Mouse (Mus musculus) embryonic facial prominence, embryonic 14.5 days (tissue): ENCODE measurements around the gene 4930469K13Rik. TPM values are rescaled to one million over a fixed set of nuclear protein-coding genes. Genes with fewer than 3 reads are reported as not detected.

Source experiments
- ATAC-seq: fragments of 200-750 bp; cut with Nextera tagmentation; 2 replicates; pipeline ENCODE4 v1.8.0; 2017; ENCODE audit warnings: low read depth, moderate number of reproducible peaks, moderate TSS enrichment
- DNase-seq: peaks from one replicate; pipeline ENCODE4 v3.0.0-alpha.2; 2015; ENCODE audit warnings: low spot score
- H3K27ac ChIP-seq: fragments of 300-500 bp; sonication (generic); replicated peaks from 2 replicates; pipeline ENCODE4 v1.5.1; 2014; ENCODE audit warnings: low read depth, mild to moderate bottlenecking, low read length, moderate library complexity
- H3K27me3 ChIP-seq: fragments of 300-500 bp; sonication (generic); replicated peaks from 2 replicates; pipeline ENCODE4 v1.6.1; 2014; ENCODE audit warnings: low read length; ENCODE audit not compliant: control insufficient read depth, insufficient read depth
- H3K36me3 ChIP-seq: fragments of 300-500 bp; sonication (generic); 2 replicates; pipeline ENCODE4 v1.6.1; 2014; ENCODE audit warnings: low read length, mixed read lengths; ENCODE audit not compliant: control insufficient read depth, insufficient read depth
- H3K4me1 ChIP-seq: fragments of 300-500 bp; sonication (generic); 2 replicates; pipeline ENCODE4 v1.6.1; 2014; ENCODE audit warnings: antibody characterized with exemption, low read length; ENCODE audit not compliant: control insufficient read depth, insufficient read depth
- H3K4me2 ChIP-seq: fragments of 300-500 bp; sonication (generic); 2 replicates; pipeline ENCODE4 v1.6.1; 2014; ENCODE audit warnings: low read depth, mild to moderate bottlenecking, low read length, moderate library complexity, mixed read lengths
- H3K4me3 ChIP-seq: fragments of 300-500 bp; sonication (generic); 2 replicates; pipeline ENCODE4 v1.5.1; 2014; ENCODE audit warnings: low read depth, mild to moderate bottlenecking, low read length
- H3K9ac ChIP-seq: fragments of 300-500 bp; sonication (generic); 2 replicates; pipeline ENCODE4 v1.6.1; 2014; ENCODE audit warnings: low read depth, mild to moderate bottlenecking, low read length, moderate library complexity, mixed read lengths
- H3K9me3 ChIP-seq: fragments of 300-500 bp; sonication (generic); 2 replicates; pipeline ENCODE4 v1.6.1; 2016; ENCODE audit warnings: low read length; ENCODE audit not compliant: control insufficient read depth
- WGBS: fragments of 180-500 bp; shearing (Covaris S2); extraction: QIAGEN DNeasy Blood & Tissue Kit; methylation state at CpG from one replicate; pipeline ENCODE4 v1.1.7; 2014; 5-methylcytosine and 5-hydroxymethylcytosine counted together
- polyA plus RNA-seq: library from polyadenylated mRNA; unstranded; fragments of >200 nt; fragmentation: Nextera tagmentation; extraction: Ambion mirVana; gene quantifications from 2 replicates; pipeline ENCODE4 v1.2.1, GENCODE M21; 2014

Gene 4930469K13Rik
- polyA plus RNA-seq, 1 experiment from 2014 or later, result 0.72 TPM

GRCm38 (mm10) chr11:33974341-33975040 is 123.9 kb downstream of the 4930469K13Rik start:
- Histone ChIP-seq H3K9ac (no peak overlapping the region), H3K9me3 (no peaks in the 10 kb centered on the region), H3K4me2 (no peak overlapping the region), H3K4me1 (no peaks in the 10 kb centered on the region), H3K4me3 (no peak overlapping the region), H3K27ac (no peak overlapping the region), H3K36me3 (no peaks in the 10 kb centered on the region), H3K27me3 (no peaks in the 10 kb centered on the region)
- WGBS, result 64% methylated on average over 14 of the region's 14 CpGs
- DNase-seq, result peak; percentile 53
- no peak for ATAC-seq

GRCm38 (mm10) chr11:33972114-33972513 is 126.2 kb downstream of the 4930469K13Rik start:
- no peak overlapping the region for H3K4me3 ChIP-seq
- H3K9me3 ChIP-seq, result no peaks in the 10 kb centered on the region
- ATAC-seq (no peak), DNase-seq (no peak)
- 63% methylated on average over 7 of the region's 7 CpGs for whole genome bisulfite sequencing
- no peaks in the 10 kb centered on the region for H3K36me3 ChIP-seq
- H3K27ac ChIP-seq, result no peak overlapping the region
- H3K4me2 ChIP-seq, result no peak overlapping the region
- no peaks in the 10 kb centered on the region for H3K27me3 ChIP-seq
- H3K9ac ChIP-seq, result no peak overlapping the region
- H3K4me1 ChIP-seq, result no peaks in the 10 kb centered on the region

DNA sequence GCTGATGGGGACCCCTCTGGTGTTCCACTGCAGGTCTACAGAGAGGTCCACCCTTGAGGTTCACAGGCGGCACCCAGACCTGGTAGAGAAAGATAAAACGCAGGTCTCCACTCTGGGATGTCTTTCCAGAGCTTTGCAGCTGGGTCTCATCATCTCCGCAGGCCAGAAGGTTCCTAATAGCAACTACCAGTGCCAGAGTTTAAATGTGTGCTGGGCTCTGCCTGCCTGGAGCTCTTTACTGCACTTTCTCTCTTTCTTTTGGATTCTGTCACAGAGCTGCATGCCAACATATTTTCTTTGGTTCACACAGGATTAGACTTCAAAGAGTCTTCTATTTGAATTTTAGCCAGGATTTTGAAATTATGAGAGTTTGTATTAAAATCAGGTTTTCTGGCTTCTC is 129.2 kb downstream of the 4930469K13Rik start:
- H3K4me2 ChIP-seq, result no peak overlapping the region
- no peak overlapping the region for H3K27ac ChIP-seq
- no peaks in the 10 kb centered on the region for H3K4me1 ChIP-seq
- ATAC-seq (no peak), DNase-seq (peak; percentile 60)
- no peak overlapping the region for H3K4me3 ChIP-seq
- H3K27me3 ChIP-seq, result no peaks in the 10 kb centered on the region
- WGBS, result 60% methylated on average over 3 of the region's 3 CpGs
- no peaks in the 10 kb centered on the region for H3K9me3 ChIP-seq
- no peak overlapping the region for H3K9ac ChIP-seq
- no peaks in the 10 kb centered on the region for H3K36me3 ChIP-seq

DNA sequence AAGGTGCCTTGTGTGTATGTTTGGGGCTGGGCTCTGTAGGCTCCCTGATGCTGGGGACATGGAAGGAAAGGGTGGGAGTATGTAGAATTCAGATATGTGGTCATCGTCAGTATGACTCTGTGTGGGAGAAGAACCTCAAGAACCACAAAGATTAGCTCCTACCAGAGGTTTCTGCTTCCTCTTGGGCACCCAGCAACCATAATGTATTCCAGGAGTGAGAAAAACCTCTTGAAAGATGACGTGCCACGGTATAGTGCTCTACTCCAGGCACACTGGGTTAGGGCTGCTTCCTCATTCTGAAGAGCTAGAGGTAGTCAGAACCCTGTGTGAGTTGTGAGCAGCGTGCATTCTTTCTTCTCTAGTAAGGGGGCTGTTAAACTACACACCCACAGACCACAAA is 130.6 kb downstream of the 4930469K13Rik start:
- H3K27me3 ChIP-seq, result no peaks in the 10 kb centered on the region
- WGBS, result 72% methylated on average over 4 of the region's 4 CpGs
- DNase-seq, result no peak
- H3K27ac ChIP-seq, result no peak overlapping the region
- no peaks in the 10 kb centered on the region for H3K36me3 ChIP-seq
- no peaks in the 10 kb centered on the region for H3K4me1 ChIP-seq
- ATAC-seq, result no peak
- H3K4me2 ChIP-seq, result no peak overlapping the region
- H3K4me3 ChIP-seq, result no peak overlapping the region
- H3K9me3 ChIP-seq, result no peaks in the 10 kb centered on the region
- no peak overlapping the region for H3K9ac ChIP-seq

DNA sequence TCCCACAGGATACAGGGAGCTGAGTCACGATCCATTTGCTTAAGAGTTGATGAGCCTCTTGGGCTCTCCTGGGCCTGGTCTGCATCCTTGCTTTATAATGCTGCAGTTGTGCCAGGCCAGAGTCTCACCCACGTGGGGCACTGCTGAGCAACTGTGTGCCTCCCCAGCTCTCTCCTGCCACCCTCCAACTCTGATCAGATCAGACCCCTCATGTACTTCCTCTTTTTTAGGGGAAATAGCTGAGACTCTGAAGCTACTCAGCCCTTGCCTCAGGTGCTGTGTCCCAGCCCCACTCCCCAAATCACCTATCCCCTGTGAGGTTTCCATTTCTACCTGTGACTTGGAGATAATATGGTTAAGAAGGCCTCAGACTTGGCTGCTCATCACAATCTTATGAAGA is 133.0 kb downstream of the 4930469K13Rik start:
- ATAC-seq (no peak), DNase-seq (no peak)
- Histone ChIP-seq H3K4me3 (no peak overlapping the region), H3K9ac (no peak overlapping the region), H3K27ac (no peak overlapping the region), H3K9me3 (no peaks in the 10 kb centered on the region), H3K36me3 (no peaks in the 10 kb centered on the region), H3K4me1 (no peaks in the 10 kb centered on the region), H3K4me2 (no peak overlapping the region), H3K27me3 (no peaks in the 10 kb centered on the region)
- 55% methylated on average over 2 of the region's 2 CpGs for WGBS

DNA sequence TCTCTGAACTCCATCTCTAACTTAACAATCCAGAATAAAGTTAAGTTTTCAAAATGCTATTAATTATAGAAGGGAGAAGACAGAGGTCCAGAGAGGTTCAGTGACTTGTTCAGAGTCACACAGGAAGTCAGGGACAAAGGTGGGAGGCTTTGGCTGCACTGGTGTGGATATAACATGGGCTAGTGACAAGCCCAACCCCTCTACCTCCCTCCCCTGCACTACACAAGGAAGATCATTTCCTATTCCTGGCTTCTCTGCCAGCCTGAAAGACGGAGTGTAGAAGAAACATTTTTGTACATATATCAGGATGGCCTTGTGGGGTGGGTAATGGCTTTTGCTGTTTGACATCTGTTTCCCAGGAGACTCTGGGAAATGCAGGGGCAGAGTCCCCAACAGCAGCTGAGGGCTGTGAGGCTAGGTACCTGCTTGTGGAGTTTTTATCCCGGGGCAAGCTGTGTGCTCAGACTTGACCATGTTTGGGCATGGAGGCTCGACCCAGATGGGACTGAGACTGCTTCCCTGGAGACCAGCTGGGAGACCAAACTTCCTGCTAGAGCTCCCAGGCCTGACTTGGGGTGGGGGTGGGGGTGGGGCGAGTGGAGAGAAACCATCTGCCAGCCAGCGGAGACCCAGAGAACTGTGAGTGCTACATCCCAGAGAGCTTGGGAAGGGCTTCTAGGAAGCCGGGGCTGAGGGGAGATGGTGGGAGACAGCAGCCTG is 135.5 kb downstream of the 4930469K13Rik start, which contains the start of gene Kcnmb1:
Kcnmb1 (plus strand) TSS at position 326 of the 720 bp plus-strand sequence.
- Histone ChIP-seq H3K4me2 (no peak within 1 kb of the TSS), H3K9ac (no peak within 1 kb of the TSS), H3K36me3 (no peaks in the 10 kb centered on the region), H3K4me1 (no peaks in the 10 kb centered on the region), H3K9me3 (no peaks in the 10 kb centered on the region), H3K27ac (no peak within 1 kb of the TSS), H3K27me3 (no peaks in the 10 kb centered on the region), H3K4me3 (no peak within 1 kb of the TSS)
- 33% methylated on average over 6 of the region's 6 CpGs for WGBS
- no peak for ATAC-seq
- peak; percentile 43 for DNase-seq

GRCm38 (mm10) chr11:33962178-33962577 is 136.2 kb downstream of the 4930469K13Rik start:
- no peak for ATAC-seq
- no peak overlapping the region for H3K27ac ChIP-seq
- H3K9ac ChIP-seq, result no peak overlapping the region
- H3K36me3 ChIP-seq, result no peaks in the 10 kb centered on the region
- no peak overlapping the region for H3K4me3 ChIP-seq
- WGBS, result 39% methylated on average over 7 of the region's 7 CpGs
- no peaks in the 10 kb centered on the region for H3K9me3 ChIP-seq
- no peaks in the 10 kb centered on the region for H3K27me3 ChIP-seq
- H3K4me2 ChIP-seq, result no peak overlapping the region
- H3K4me1 ChIP-seq, result no peaks in the 10 kb centered on the region
- no peak for DNase-seq

DNA sequence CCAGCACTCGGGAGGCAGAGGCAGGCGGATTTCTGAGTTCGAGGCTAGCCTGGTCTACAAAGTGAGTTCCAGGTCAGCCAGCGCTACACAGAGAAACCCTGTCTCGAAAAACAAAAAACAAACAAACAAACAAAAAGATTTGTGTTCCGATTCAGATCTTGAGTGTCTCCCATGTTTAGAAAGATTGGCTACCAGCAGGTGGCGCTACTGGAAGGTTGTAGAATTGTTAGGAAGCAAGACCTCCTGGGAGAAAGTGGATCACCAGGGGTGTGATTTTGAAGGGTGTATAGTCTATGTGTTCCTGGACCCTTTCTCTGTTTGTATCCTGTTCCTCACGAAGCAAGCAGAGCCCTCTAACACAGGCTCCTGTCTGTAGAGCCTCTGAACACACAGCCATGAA is 139.6 kb downstream of the 4930469K13Rik start:
- WGBS, result 85% methylated on average over 8 of the region's 8 CpGs
- no peaks in the 10 kb centered on the region for H3K9me3 ChIP-seq
- H3K4me3 ChIP-seq, result no peak overlapping the region
- no peaks in the 10 kb centered on the region for H3K27me3 ChIP-seq
- H3K4me1 ChIP-seq, result no peaks in the 10 kb centered on the region
- no peaks in the 10 kb centered on the region for H3K36me3 ChIP-seq
- H3K9ac ChIP-seq, result no peak overlapping the region
- ATAC-seq (no peak), DNase-seq (no peak)
- no peak overlapping the region for H3K4me2 ChIP-seq
- no peak overlapping the region for H3K27ac ChIP-seq

DNA sequence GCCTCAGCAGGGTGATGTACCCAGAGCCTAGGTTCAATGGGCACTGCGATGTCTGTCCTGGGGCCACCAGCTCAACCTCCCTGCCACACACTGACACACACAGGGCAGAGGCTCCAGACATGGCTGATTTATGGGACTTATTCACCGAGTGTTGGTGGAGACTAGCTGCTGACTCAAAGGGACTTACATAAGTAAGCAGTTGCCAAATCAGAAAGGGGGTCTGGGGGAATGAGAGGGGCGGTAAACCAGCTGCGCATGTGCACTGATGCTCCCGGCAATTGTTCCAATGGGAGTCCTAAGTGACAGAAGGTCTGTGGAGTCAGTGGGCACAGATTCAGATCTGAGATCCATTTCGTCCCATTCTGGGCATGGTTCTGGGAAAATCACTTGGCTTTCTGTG is 140.8 kb downstream of the 4930469K13Rik start:
- ATAC-seq (no peak), DNase-seq (no peak)
- WGBS, result 88% methylated on average over 6 of the region's 6 CpGs
- Histone ChIP-seq H3K4me3 (no peak overlapping the region), H3K27ac (no peak overlapping the region), H3K27me3 (no peaks in the 10 kb centered on the region), H3K9me3 (no peaks in the 10 kb centered on the region), H3K4me2 (no peak overlapping the region), H3K4me1 (no peaks in the 10 kb centered on the region), H3K36me3 (no peaks in the 10 kb centered on the region), H3K9ac (no peak overlapping the region)
